9 mouse cellular contexts compared by ENCODE assay signal in the genomic region with DNA sequence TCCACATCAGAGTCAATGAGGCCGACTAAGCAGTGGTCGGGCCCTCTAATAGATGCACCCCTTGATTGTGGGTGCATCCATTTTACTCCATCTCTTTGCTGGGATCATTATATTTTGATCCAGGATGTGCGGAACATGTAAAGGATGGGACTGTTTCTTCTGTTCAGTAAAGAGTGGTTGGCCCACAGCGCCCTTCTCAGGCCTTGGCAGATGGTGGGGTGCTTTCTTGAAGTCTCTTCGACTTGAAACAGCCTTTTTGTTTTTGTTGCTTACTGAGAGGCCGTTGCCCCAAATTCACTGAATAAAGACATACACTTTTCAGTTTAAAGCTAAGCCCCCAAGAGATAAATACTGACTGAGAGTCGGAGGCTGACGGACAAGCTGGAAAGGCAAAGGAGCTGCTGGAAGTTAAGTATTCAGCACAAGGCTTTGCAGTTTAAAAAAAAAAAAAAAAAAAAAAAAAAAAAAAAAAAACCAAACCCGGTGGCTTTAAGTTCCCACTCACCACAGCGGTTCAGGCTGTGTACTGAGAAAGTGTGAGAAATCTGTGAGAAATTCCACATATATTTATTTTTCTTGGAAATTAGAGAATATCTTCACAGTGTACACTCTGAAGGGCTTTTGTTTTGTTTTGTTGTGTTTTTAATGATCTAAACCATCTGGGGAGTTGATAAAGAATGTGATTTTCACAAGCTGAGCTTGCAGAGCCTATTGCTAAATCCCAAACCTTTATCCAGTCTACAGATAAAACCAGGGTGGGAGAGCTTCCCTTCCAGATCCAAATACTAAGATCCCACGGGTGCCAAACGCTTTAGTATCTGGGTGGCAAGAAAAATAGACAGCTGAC.
DNase-seq lines count a peak whose midpoint lies in the region; ATAC-seq and TF ChIP-seq lines count a peak whose summit lies in the region.
"Had no signal": no experiment of that assay in that cellular context is flagged by ENCODE, and none has a peak within 500 bp of the region (broad histone marks: within the 10 kb centered on the region; RNA-seq: fewer than 3 reads in every experiment).

No protein-coding gene starts in this region.

- no peaks in the 10 kb centered on the region for H3K4me1 ChIP-seq in kidney, postnatal 0 days (replicated peaks; ENCODE audit: insufficient read depth, low read length)
- peaks cover 10 to 15% of the 10 kb centered on the region in 2 experiments for H3K4me1 ChIP-seq in heart, embryonic 14.5 days (ENCODE audit: control insufficient read depth in 2 of 2, insufficient read depth in 2 of 2, low read length in 2 of 2)
- H3K4me1 ChIP-seq in midbrain, embryonic 15.5 days, result peaks cover 18% of the 10 kb centered on the region
- H3K4me1 ChIP-seq: liver, embryonic 15.5 days had no signal

- no peak overlapping the region for H3K4me2 ChIP-seq in kidney, postnatal 0 days (ENCODE audit: low read length)
- H3K4me2 ChIP-seq in heart, embryonic 14.5 days (ENCODE audit: low read length), result no peak overlapping the region
- H3K4me2 ChIP-seq in midbrain, embryonic 15.5 days, result peak overlapping the region; percentile 32
- H3K4me2 ChIP-seq: liver, embryonic 15.5 days had no signal

- no peak overlapping the region for H3K9ac ChIP-seq in kidney, postnatal 0 days (ENCODE audit: low read depth, low read length)
- no peak overlapping the region for H3K9ac ChIP-seq in heart, embryonic 14.5 days (ENCODE audit: low read length)
- no peak overlapping the region for H3K9ac ChIP-seq in midbrain, embryonic 15.5 days
- H3K9ac ChIP-seq: liver, embryonic 15.5 days had no signal

- DNase-seq in kidney, postnatal 0 days (ENCODE audit: low spot score), result peak; percentile 68
- no peak for DNase-seq in kidney, postnatal 10 days
- DNase-seq in cerebellum, postnatal 25 days, result peak; percentile 33 to 45
- DNase-seq in retina, postnatal 1 day, result no peak

- H3K36me3 ChIP-seq in kidney, postnatal 0 days (ENCODE audit: insufficient read depth, low read length), result no peaks in the 10 kb centered on the region
- no peaks in the 10 kb centered on the region for H3K36me3 ChIP-seq in heart, embryonic 14.5 days (ENCODE audit: control insufficient read depth, insufficient read depth, low read length)
- no peaks in the 10 kb centered on the region for H3K36me3 ChIP-seq in midbrain, embryonic 15.5 days (replicated peaks)
- H3K36me3 ChIP-seq: liver, embryonic 15.5 days had no signal

- H3K9me3 ChIP-seq in kidney, postnatal 0 days (replicated peaks; ENCODE audit: low read length), result no peaks in the 10 kb centered on the region
- no peaks in the 10 kb centered on the region for H3K9me3 ChIP-seq in heart, embryonic 14.5 days (ENCODE audit: control insufficient read depth, low read length)
- H3K9me3 ChIP-seq in midbrain, embryonic 15.5 days, result no peaks in the 10 kb centered on the region
- H3K9me3 ChIP-seq: liver, embryonic 15.5 days had no signal

- no peak for TF ChIP-seq CTCF in kidney, postnatal 0 days (IDR thresholded peaks at IDR 0.05; ENCODE audit: low read depth)

- no peak for ATAC-seq in kidney, postnatal 0 days (replicated peaks; ENCODE audit: low FRiP score, low read depth)
- 0 out of 2 replicates have a peak, but pooled peaks have one; percentile 47 for ATAC-seq in heart, embryonic 14.5 days (ENCODE audit: insufficient number of reproducible peaks, insufficient read depth, low FRiP score, low read depth)
- peak; percentile 62 for ATAC-seq in midbrain, embryonic 15.5 days (replicated peaks)
- ATAC-seq in megakaryocyte-erythroid progenitor cell, adult 5-6 weeks (replicated peaks; ENCODE audit: low FRiP score, low TSS enrichment, poor library complexity, severe bottlenecking), result no peak
- no peak for ATAC-seq in erythroid progenitor cell, adult 5-6 weeks (replicated peaks; ENCODE audit: low FRiP score, poor library complexity, severe bottlenecking)

- no peaks in the 10 kb centered on the region for H3K27me3 ChIP-seq in kidney, postnatal 0 days (ENCODE audit: insufficient read depth, low read length)
- no peaks in the 10 kb centered on the region for H3K27me3 ChIP-seq in heart, embryonic 14.5 days (ENCODE audit: control insufficient read depth, insufficient read depth, low read length)
- no peaks in the 10 kb centered on the region for H3K27me3 ChIP-seq in midbrain, embryonic 15.5 days (replicated peaks)
- H3K27me3 ChIP-seq: liver, embryonic 15.5 days had no signal

- 62% methylated on average over 12 of the region's 12 CpGs for WGBS in kidney, postnatal 0 days
- WGBS in heart, embryonic 14.5 days, result 53% methylated on average over 12 of the region's 12 CpGs
- 20% methylated on average over 12 of the region's 12 CpGs for WGBS in midbrain, embryonic 15.5 days

- H3K4me3 ChIP-seq in kidney, postnatal 0 days (replicated peaks; ENCODE audit: low read depth, low read length), result no peak overlapping the region
- no peak overlapping the region for H3K4me3 ChIP-seq in heart, embryonic 14.5 days (ENCODE audit: control insufficient read depth in 1 of 2, insufficient read depth in 1 of 2, low read depth in 1 of 2, low read length in 2 of 2)
- H3K4me3 ChIP-seq in midbrain, embryonic 15.5 days, result no peak overlapping the region
- H3K4me3 ChIP-seq: liver, embryonic 15.5 days had no signal

- H3K27ac ChIP-seq in kidney, postnatal 0 days, result no peak overlapping the region
- peak overlapping the region; percentile 49 to 53 for H3K27ac ChIP-seq in heart, embryonic 14.5 days (replicated peaks in 1 of 2; ENCODE audit: control insufficient read depth in 1 of 2, insufficient read depth in 1 of 2, low read depth in 2 of 2, low read length in 2 of 2)
- H3K27ac ChIP-seq in midbrain, embryonic 15.5 days, result peak overlapping the region; percentile 77
- H3K27ac ChIP-seq: liver, embryonic 15.5 days had no signal

Comparison
In these comparisons a context has a peak if more than half of its experiments do, and no peak if none do; other contexts are left out.
1. DNase-seq: peak in kidney, postnatal 0 days (single experiment) and cerebellum, postnatal 25 days (2 of 2); none in kidney, postnatal 10 days (single experiment) and retina, postnatal 1 day (single experiment).
2. ATAC-seq: peak in heart, embryonic 14.5 days (single experiment) and midbrain, embryonic 15.5 days (single experiment); none in kidney, postnatal 0 days (single experiment), megakaryocyte-erythroid progenitor cell, adult 5-6 weeks (single experiment) and erythroid progenitor cell, adult 5-6 weeks (single experiment).